Mouse (Mus musculus) liver, adult (tissue): ENCODE data around the gene Gatad2b.

ENCODE experiments used
- GATA4 ChIP-seq: IDR thresholded peaks from 2 replicates; pipeline ENCODE4 v1.6.1; 2014; ENCODE audit warnings: mild to moderate bottlenecking, low read length; ENCODE audit not compliant: insufficient replicate concordance

Gene Gatad2b

GRCm38 (mm10) chr3:90264687-90265033 is 28.3 kb upstream of the Gatad2b start:
- TF ChIP-seq GATA4, result no peak

DNA sequence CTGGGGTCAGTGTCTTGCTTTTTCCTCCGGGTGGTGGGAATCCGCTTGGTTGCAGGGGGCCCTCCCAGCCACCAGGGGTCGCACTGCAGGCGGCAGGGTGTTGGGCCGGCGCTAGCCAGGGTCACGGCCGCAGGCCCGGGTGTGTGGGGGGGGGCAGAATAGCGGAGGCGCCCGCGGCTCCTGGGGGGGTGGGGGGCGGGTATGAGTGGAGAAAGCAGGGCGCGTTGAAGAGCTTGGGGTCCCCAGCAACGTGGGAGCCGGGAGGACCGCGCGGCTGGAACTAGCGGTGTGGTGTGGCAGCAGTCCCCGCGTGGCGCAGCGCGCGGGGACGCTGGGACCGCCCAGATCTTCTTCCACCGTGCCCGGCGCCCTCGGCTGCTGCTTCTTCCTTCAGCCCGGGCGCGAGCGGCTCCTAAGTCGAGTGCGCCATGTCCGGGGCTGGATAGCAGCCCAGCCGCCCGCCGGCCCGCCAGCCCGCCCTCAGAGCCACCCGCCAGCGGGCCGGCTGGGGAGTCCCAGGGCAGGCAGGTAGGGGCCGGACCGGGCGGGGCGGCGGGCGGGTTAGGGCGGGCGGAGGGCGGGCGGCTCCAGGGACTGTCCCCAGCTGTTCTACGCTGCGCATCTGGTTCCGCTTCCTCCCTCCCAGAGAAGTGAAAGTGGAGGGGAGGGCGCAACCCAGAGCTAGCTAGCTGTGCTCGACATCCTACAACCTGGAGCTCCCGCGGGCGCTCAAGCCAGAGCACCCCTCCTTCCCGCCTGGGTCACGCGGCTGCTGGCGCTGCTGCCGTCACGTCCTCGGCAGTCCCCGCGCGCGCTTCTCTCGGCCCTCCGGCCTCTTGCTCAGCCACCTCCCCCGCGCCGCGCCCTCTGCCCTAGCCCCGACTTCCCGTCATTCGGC is 27.7 kb upstream of the Gatad2b start, which contains the start of gene Dennd4b:
Gene Dennd4b, plus strand, starts transcription at position 152 of the 898 bp plus-strand sequence.
- no peak for TF ChIP-seq GATA4

GRCm38 (mm10) chr3:90265932-90266741 is 26.8 kb upstream of the Gatad2b start:
- TF ChIP-seq GATA4, result no peak

DNA sequence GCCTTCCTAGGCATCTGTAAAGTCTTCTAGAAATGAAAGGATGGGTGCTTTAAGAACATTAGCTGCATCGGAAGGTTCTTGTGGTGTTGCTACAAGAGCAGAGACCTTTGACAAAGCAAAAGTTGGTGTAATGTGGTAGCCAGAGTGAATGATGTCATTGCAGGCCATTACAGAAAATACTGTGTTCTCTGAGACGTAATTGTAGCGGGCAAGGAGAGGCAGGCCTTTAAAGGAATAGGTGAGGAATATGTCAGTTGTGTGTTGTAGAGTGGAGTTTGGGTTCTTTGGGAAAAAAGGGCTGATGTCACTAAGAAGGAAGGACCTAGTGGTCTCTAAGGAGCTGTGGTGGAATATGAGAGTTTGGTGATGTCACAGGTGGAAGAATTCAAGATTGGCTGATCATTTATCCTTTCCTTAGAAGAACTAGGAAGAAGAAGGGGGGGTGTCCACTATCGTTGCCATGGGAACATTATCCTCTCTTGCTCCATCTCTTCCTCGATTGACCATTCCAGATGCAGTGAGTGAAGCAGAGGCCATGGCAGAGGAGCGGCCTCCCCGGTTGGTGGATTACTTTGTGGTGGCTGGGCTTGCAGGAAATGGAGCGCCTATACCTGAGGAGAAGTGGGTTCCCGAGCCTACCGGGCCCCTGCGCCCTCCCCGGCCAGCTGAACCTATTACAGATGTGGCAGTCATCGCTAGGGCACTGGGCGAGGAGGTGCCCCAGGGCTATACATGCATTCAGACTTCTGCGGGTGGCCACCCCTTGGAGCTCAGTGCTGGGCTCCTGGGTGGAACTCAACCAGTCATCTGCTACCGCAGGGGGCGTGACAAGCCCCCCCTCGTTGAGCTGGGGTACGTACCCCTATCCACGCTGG is 25.8 kb upstream of the Gatad2b start:
- no peak for TF ChIP-seq GATA4

DNA sequence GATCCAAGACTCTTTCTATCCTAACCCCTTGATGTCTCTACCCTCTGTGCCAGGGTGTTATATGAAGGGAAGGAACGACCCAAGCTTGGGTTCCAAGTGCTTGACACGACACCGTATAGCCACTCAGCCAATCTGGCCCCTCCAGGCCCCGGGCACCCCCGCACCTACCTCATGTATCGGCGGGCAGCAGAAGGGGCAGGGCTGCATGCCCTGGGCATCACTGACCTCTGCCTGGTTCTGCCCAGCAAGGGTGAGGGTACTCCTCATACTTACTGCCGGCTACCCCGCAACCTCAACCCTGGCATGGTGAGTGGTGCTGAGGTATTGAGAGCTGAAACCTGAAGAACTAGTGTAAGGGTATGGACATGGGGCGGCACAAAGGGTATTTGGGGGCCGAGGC is 24.8 kb upstream of the Gatad2b start:
- TF ChIP-seq GATA4, result no peak

- TF ChIP-seq GATA4, result no peak
These were observed 24.0 kb upstream of the Gatad2b start for GRCm38 (mm10) chr3:90268971-90269370.

- no peak for TF ChIP-seq GATA4
These were observed 22.2 kb upstream of the Gatad2b start for GRCm38 (mm10) chr3:90270784-90271183.

- TF ChIP-seq GATA4, result no peak
These were observed 20.8 kb upstream of the Gatad2b start for GRCm38 (mm10) chr3:90272170-90272569.

GRCm38 (mm10) chr3:90273855-90274254 is 19.1 kb upstream of the Gatad2b start:
- TF ChIP-seq GATA4, result no peak

DNA sequence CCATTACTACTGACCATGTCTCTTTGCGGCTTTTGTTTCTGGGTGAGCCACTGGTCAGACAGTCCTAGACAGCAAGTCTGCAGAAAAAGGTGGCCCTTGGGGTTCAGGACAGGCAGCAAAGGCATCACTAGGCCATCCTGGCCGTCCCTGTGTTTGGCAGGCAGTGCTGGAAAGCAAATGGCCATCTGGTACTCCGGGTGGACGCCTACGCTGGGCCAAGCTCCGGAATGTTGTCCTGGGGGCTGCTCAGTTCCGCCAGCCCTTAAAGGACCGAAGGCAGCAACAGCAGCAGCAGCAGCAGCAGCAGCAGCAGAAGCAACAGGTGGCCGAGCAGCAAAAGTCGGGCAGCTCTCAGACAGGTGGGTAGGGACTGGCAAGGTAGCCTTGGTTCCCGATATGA is 17.7 kb upstream of the Gatad2b start:
- no peak for TF ChIP-seq GATA4

DNA sequence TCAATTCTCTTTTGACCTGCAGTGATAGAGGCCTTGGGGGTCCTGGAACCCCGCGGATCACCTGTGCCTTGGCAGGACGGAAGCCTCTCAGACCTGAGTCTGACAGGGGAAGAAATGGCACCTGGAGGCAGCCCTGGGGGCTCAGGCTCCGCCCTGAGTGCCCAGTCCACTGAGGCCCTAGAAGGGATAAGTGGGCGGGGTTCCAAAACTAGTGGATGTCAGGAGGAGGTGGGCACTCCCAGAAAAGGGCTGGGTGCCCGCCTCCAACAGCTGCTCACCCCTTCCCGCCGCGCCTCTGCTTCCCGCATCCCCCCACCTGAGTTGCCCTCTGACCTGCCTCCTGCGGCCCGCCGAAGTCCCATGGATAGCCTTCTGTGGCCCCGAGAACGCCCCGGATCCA is 16.1 kb upstream of the Gatad2b start:
- no peak for TF ChIP-seq GATA4

DNA sequence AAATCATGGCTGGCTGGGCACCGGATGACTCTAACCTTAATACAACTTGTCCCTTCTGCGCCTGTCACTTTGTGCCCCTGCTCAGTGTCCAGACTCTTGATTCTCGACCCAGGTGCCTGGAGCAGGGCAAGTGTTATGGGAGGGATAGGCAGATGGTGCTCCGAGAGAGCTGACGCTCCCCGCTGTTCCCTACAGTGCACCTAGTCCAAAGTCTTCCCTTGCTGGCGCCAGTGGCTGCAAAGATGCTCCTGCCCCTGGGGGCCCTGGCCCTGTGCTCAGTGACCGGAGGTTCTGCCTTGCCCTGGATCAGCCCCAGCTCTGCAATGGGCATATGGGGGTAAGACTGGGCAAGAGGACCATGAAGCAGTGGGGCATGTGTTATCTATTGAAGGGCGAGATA is 15.2 kb upstream of the Gatad2b start:
- TF ChIP-seq GATA4, result no peak

GRCm38 (mm10) chr3:90278211-90278610 is 14.8 kb upstream of the Gatad2b start:
- no peak for TF ChIP-seq GATA4

GRCm38 (mm10) chr3:90279216-90279615 is 13.8 kb upstream of the Gatad2b start:
- TF ChIP-seq GATA4, result no peak

GRCm38 (mm10) chr3:90279743-90280142 is 13.2 kb upstream of the Gatad2b start:
- no peak for TF ChIP-seq GATA4

DNA sequence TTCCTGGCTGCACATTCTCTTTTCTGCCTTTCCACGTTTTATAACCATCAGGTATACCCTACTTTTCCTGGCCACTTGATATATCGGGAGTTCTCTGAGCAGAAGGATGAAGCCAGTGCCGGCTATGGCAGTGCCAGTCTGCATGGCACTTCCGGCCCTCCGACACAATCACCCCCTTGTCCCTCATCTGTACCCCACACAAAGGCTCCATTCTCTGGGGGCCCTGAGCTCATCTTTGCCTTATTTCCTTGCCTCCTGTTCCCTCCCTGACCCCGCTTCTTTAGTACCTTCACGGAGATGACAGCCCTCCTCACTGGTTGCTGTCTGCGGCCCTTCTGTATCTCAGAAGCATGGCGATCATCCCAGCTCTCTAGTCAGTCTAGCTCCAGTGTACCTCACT is 12.3 kb upstream of the Gatad2b start:
- no peak for TF ChIP-seq GATA4

- no peak for TF ChIP-seq GATA4
These were observed 8.8 kb upstream of the Gatad2b start for GRCm38 (mm10) chr3:90284150-90284549.
